Mouse (Mus musculus) liver, embryonic 14.5 days (tissue): ENCODE data around the gene Tpm3. TPM values are rescaled to one million over a fixed set of nuclear protein-coding genes. Genes with fewer than 3 reads are reported as not detected.

Experiments used
- ATAC-seq: fragments of 200-750 bp; cut with Nextera tagmentation; 2 replicates; pipeline ENCODE4 v1.8.0; 2017; ENCODE audit warnings: moderate number of reproducible peaks, mild to moderate bottlenecking, moderate library complexity; ENCODE audit not compliant: insufficient read depth
- DNase-seq, 3 experiments: peaks; one replicate each; pipeline ENCODE4 v3.0.0-alpha.2; 2012 to 2013; ENCODE audit warnings: low read depth in 3 of 3, low spot score in 3 of 3
- H3K27ac ChIP-seq: fragments of 300-500 bp; sonication (generic); 2 replicates; pipeline ENCODE4 v1.5.1; 2014; ENCODE audit warnings: moderate library complexity, mild to moderate bottlenecking, control low read depth, inconsistent platforms
- H3K27me3 ChIP-seq: fragments of 300-500 bp; sonication (generic); 2 replicates; pipeline ENCODE4 v1.6.1; 2014; ENCODE audit warnings: mild to moderate bottlenecking, low read length, moderate library complexity; ENCODE audit not compliant: control insufficient read depth, insufficient read depth
- H3K36me3 ChIP-seq: fragments of 300-500 bp; sonication (generic); replicated peaks from 2 replicates; pipeline ENCODE4 v1.6.1; 2014; ENCODE audit warnings: low read depth; ENCODE audit not compliant: control insufficient read depth, insufficient read depth
- H3K4me1 ChIP-seq, 2 experiments: fragments of 200-500 bp in 1 of 2; fragments of 300-500 bp in 1 of 2; sonication (generic) in 1 of 2; replicated peaks; 2 replicates each; pipeline ENCODE4 v1.6.1; 2012 to 2014; ENCODE audit warnings: antibody characterized with exemption in 1 of 2, inconsistent platforms in 1 of 2, low read length in 1 of 2; ENCODE audit not compliant: control insufficient read depth in 2 of 2, insufficient read depth in 2 of 2
- H3K4me2 ChIP-seq: fragments of 300-500 bp; sonication (generic); 2 replicates; pipeline ENCODE4 v1.6.1; 2014; ENCODE audit warnings: low read depth, mild to moderate bottlenecking, control low read depth, moderate library complexity
- H3K4me3 ChIP-seq, 2 experiments: fragments of 200-500 bp in 1 of 2; fragments of 300-500 bp in 1 of 2; sonication (generic) in 1 of 2; 2 replicates each; pipeline ENCODE4 v1.5.1; 2012 to 2014; ENCODE audit warnings: low read depth in 2 of 2, low read length in 2 of 2, mild to moderate bottlenecking in 2 of 2, control low read depth in 1 of 2, inconsistent platforms in 1 of 2, moderate library complexity in 1 of 2; ENCODE audit not compliant: insufficient read depth in 1 of 2
- H3K9ac ChIP-seq: fragments of 300-500 bp; sonication (generic); replicated peaks from 2 replicates; pipeline ENCODE4 v1.6.1; 2014; ENCODE audit warnings: mild to moderate bottlenecking, control low read depth, moderate library complexity
- H3K9me3 ChIP-seq: fragments of 300-500 bp; sonication (generic); 2 replicates; pipeline ENCODE4 v1.6.1; 2016; ENCODE audit warnings: low read length, mixed read lengths; ENCODE audit not compliant: control insufficient read depth
- CTCF ChIP-seq: IDR thresholded peaks from 2 replicates; pipeline ENCODE4 v1.5.1; 2016; ENCODE audit warnings: antibody characterized with exemption, low read depth, control low read depth
- EP300 ChIP-seq: IDR thresholded peaks from 2 replicates; pipeline ENCODE4 v1.6.1; 2016; ENCODE audit warnings: antibody characterized with exemption, low read depth
- WGBS: fragments of 180-500 bp; shearing (Covaris S2); extraction: QIAGEN DNeasy Blood & Tissue Kit; methylation state at CpG from one replicate; pipeline ENCODE4 v1.1.7; 2014; ENCODE audit not compliant: insufficient replicate concordance; 5-methylcytosine and 5-hydroxymethylcytosine counted together
- polyA plus RNA-seq, 2 experiments: library from polyadenylated mRNA; depleted of rRNA in 1 of 2; stranded (reverse) in 1 of 2; unstranded in 1 of 2; fragments of >200 nt; fragmentation: Nextera tagmentation in 1 of 2; extraction: Ambion mirVana in 1 of 2; gene quantifications; 2 replicates each; pipeline versions ENCODE4 v1.2.1 to v1.2.3; 2012 to 2014

Gene Tpm3
- polyA plus RNA-seq, 2 experiments: 86.2 to 153 TPM

GRCm38 (mm10) chr3:90079763-90080497, 7.5 kb downstream of the Tpm3 start:
- ATAC-seq (peak; percentile 69), DNase-seq (peak; percentile 52 to 63 (median 57))
- peak overlapping the region; percentile 96 for H3K27ac ChIP-seq
- H3K4me2 ChIP-seq: peak overlapping the region; percentile 68
- H3K4me3 ChIP-seq: peak overlapping the region; percentile 75 to 88
- H3K27me3 ChIP-seq: no peaks in the 10 kb centered on the region
- H3K36me3 ChIP-seq: no peaks in the 10 kb centered on the region
- no peak for TF ChIP-seq CTCF
- TF ChIP-seq EP300: no peak
- H3K4me1 ChIP-seq: peaks cover 29 to 45% of the 10 kb centered on the region in 2 experiments
- under 1% methylated on average over 53 of the region's 53 CpGs for WGBS
- H3K9ac ChIP-seq: peak overlapping the region; percentile 94
- H3K9me3 ChIP-seq: no peaks in the 10 kb centered on the region

- peaks cover 29 to 49% of the 10 kb centered on the region in 2 experiments for H3K4me1 ChIP-seq
- no peak for TF ChIP-seq CTCF
- no peak for TF ChIP-seq EP300
- H3K27me3 ChIP-seq: no peaks in the 10 kb centered on the region
- WGBS: 0% methylated on average over 6 of the region's 6 CpGs
- ATAC-seq (no peak), DNase-seq (peak in 1 of 3 experiments; percentile 47)
- peak overlapping the region; percentile 68 for H3K4me2 ChIP-seq
- H3K9ac ChIP-seq: peak overlapping the region; percentile 94
- peak overlapping the region; percentile 96 for H3K27ac ChIP-seq
- no peaks in the 10 kb centered on the region for H3K36me3 ChIP-seq
- peak overlapping the region; percentile 75 to 88 for H3K4me3 ChIP-seq
- no peaks in the 10 kb centered on the region for H3K9me3 ChIP-seq
Measured at GRCm38 (mm10) chr3:90080498-90080863, 8.0 kb downstream of the Tpm3 start.

- Histone ChIP-seq H3K27me3 (no peaks in the 10 kb centered on the region), H3K27ac (peak overlapping the region; percentile 46), H3K36me3 (no peaks in the 10 kb centered on the region), H3K9me3 (no peaks in the 10 kb centered on the region), H3K4me1 (peaks cover 29 to 53% of the 10 kb centered on the region in 2 experiments), H3K9ac (peak overlapping the region; percentile 42), H3K4me2 (peak overlapping the region; percentile 68), H3K4me3 (peak overlapping the region; percentile 38 to 88)
- DNase-seq (peak in 1 of 3 experiments; percentile 37), ATAC-seq (no peak)
- WGBS: 28% methylated on average over 5 of the region's 5 CpGs
- no peak for TF ChIP-seq CTCF
- TF ChIP-seq EP300: no peak
Measured at GRCm38 (mm10) chr3:90081365-90082240, 9.2 kb downstream of the Tpm3 start.

- ATAC-seq: no peak
- peak overlapping the region; percentile 23; the same call in 1 of the 2 replicates for H3K9ac ChIP-seq
- peaks cover 11% of the 10 kb centered on the region for H3K36me3 ChIP-seq
- H3K27me3 ChIP-seq: no peaks in the 10 kb centered on the region
- H3K4me2 ChIP-seq: peak overlapping the region; percentile 68
- peak overlapping the region in 1 of 2 experiments; percentile 8; a peak in 2 of 4 replicates for H3K4me3 ChIP-seq
- no peak for DNase-seq
- H3K9me3 ChIP-seq: no peaks in the 10 kb centered on the region
- TF ChIP-seq EP300: no peak
- H3K4me1 ChIP-seq: peaks cover 29 to 53% of the 10 kb centered on the region in 2 experiments
- H3K27ac ChIP-seq: peak overlapping the region; percentile 18; the same call in 1 of the 2 replicates
- WGBS: 35% methylated on average over 5 of the region's 5 CpGs
Measured at GRCm38 (mm10) chr3:90083034-90083433, 10.6 kb downstream of the Tpm3 start.
